Mouse (Mus musculus) C2C12 (cell line): Measurements from ENCODE around the gene Ccm2.

Source experiments
- CEBPB ChIP-seq: IDR thresholded peaks from one replicate; pipeline ENCODE4 v1.6.1; 2011; ENCODE audit warnings: low read depth, mild to moderate bottlenecking, control low read depth, moderate library complexity
- CTCF ChIP-seq: IDR thresholded peaks from one replicate; pipeline ENCODE4 v1.5.1; 2011; ENCODE audit not compliant: control insufficient read depth, insufficient read depth, insufficient read length

GRCm38 (mm10) chr11:6569410-6569777 lies 22.7 kb downstream of the Ccm2 start:
- TF ChIP-seq CTCF, result no peak
- TF ChIP-seq CEBPB, result no peak
